Mouse (Mus musculus) cerebellum, adult 2 months (tissue): ENCODE data around the gene Kctd6. TPM values are rescaled to one million over a fixed set of nuclear protein-coding genes. Genes with fewer than 3 reads are reported as not detected.
A peak's percentile ranks its signal among the peaks of the same experiment; 100 is the strongest.

Source experiments
- DNase-seq, 2 experiments: peaks; one replicate each; pipeline ENCODE4 v3.0.0; 2021
- H3K27ac ChIP-seq: fragments of 200-500 bp; 2 replicates; pipeline ENCODE4 v1.5.1; 2012; ENCODE audit warnings: low read length, control low read depth, inconsistent platforms; ENCODE audit not compliant: insufficient read depth
- H3K27me3 ChIP-seq: fragments of 200-500 bp; 2 replicates; pipeline ENCODE4 v1.6.1; 2012; ENCODE audit warnings: inconsistent platforms, mild to moderate bottlenecking, low read length, moderate library complexity; ENCODE audit not compliant: control insufficient read depth, insufficient read depth
- H3K4me1 ChIP-seq: fragments of 200-500 bp; 2 replicates; pipeline ENCODE4 v1.6.1; 2011; ENCODE audit warnings: low read length; ENCODE audit not compliant: control insufficient read depth, insufficient read depth
- H3K4me3 ChIP-seq: fragments of 200-500 bp; replicated peaks from 2 replicates; pipeline ENCODE3; 2011; ENCODE audit warnings: mild to moderate bottlenecking, low read depth, low read length, control low read depth; ENCODE audit not compliant: insufficient read depth
- CTCF ChIP-seq: fragments of 200-500 bp; IDR thresholded peaks from 2 replicates; pipeline ENCODE4 v1.5.1; 2011; ENCODE audit warnings: low read depth, mild to moderate bottlenecking, control low read depth, low read length, moderate library complexity, borderline replicate concordance; ENCODE audit not compliant: insufficient read depth
- POLR2A ChIP-seq: fragments of 200-500 bp; IDR thresholded peaks from 2 replicates; pipeline ENCODE4 v1.6.1; 2011; ENCODE audit warnings: low read length, control low read depth, borderline replicate concordance; ENCODE audit not compliant: insufficient read depth
- WGBS: fragments of 180-500 bp; shearing (Covaris S2); methylation state at CpG from one replicate; pipeline ENCODE4 v1.1.7; 2018; 5-methylcytosine and 5-hydroxymethylcytosine counted together
- polyA plus RNA-seq: library from polyadenylated mRNA; depleted of rRNA; stranded (reverse); fragments of >200 nt; gene quantifications from 2 replicates; pipeline ENCODE4 v1.2.3, GENCODE M21; 2012

Kctd6 gene
- polyA plus RNA-seq, 1 experiment, result 35.8 TPM

GRCm38 (mm10) chr14:8243136-8243888 is 29.4 kb downstream of the Kctd6 start:
- no peaks in the 10 kb centered on the region for H3K4me1 ChIP-seq
- H3K27ac ChIP-seq, result no peak overlapping the region
- WGBS, result 72% methylated on average over 8 of the region's 8 CpGs
- no peaks in the 10 kb centered on the region for H3K27me3 ChIP-seq
- no peak overlapping the region for H3K4me3 ChIP-seq
- DNase-seq, result no peak
- TF ChIP-seq POLR2A, result no peak
- no peak for TF ChIP-seq CTCF

- Histone ChIP-seq H3K27me3 (no peaks in the 10 kb centered on the region), H3K4me1 (no peaks in the 10 kb centered on the region), H3K4me3 (no peak overlapping the region), H3K27ac (no peak overlapping the region)
- WGBS, result 90% methylated on average over 5 of the region's 5 CpGs
- DNase-seq, result no peak
- TF ChIP-seq CTCF (no peak), POLR2A (no peak)
These were observed 30.3 kb downstream of the Kctd6 start for GRCm38 (mm10) chr14:8244211-8244611.

- whole genome bisulfite sequencing, result 74% methylated on average over 8 of the region's 8 CpGs
- no peak overlapping the region for H3K27ac ChIP-seq
- TF ChIP-seq CTCF (no peak), POLR2A (no peak)
These were observed 32.9 kb downstream of the Kctd6 start for GRCm38 (mm10) chr14:8246878-8247277.

GRCm38 (mm10) chr14:8249206-8249605 is 35.3 kb downstream of the Kctd6 start:
- Histone ChIP-seq H3K27me3 (no peaks in the 10 kb centered on the region), H3K4me3 (no peak overlapping the region), H3K4me1 (no peaks in the 10 kb centered on the region), H3K27ac (no peak overlapping the region)
- no peak for DNase-seq
- TF ChIP-seq POLR2A, result no peak
- WGBS, result 98% methylated on average over 1 of the region's 1 CpGs

More at GRCm38 (mm10) chr14:8246878-8247277, 32.9 kb downstream of the Kctd6 start:
- no peak for DNase-seq
- H3K4me3 ChIP-seq, result no peak overlapping the region
- H3K4me1 ChIP-seq, result no peaks in the 10 kb centered on the region
- no peaks in the 10 kb centered on the region for H3K27me3 ChIP-seq

- no peak for DNase-seq
- 95% methylated on average over 9 of the region's 9 CpGs for WGBS
- H3K27me3 ChIP-seq, result no peaks in the 10 kb centered on the region
- no peak overlapping the region for H3K4me3 ChIP-seq
- no peaks in the 10 kb centered on the region for H3K4me1 ChIP-seq
- no peak for TF ChIP-seq CTCF
- no peak for TF ChIP-seq POLR2A
- no peak overlapping the region for H3K27ac ChIP-seq
These were observed 36.4 kb downstream of the Kctd6 start for GRCm38 (mm10) chr14:8250141-8250871.

- WGBS, result 43% methylated on average over 8 of the region's 8 CpGs
- Histone ChIP-seq H3K27me3 (no peaks in the 10 kb centered on the region), H3K27ac (no peak overlapping the region), H3K4me3 (no peak overlapping the region), H3K4me1 (no peaks in the 10 kb centered on the region)
- DNase-seq, result no peak
- TF ChIP-seq CTCF (no peak), POLR2A (no peak)
These were observed 37.5 kb downstream of the Kctd6 start for GRCm38 (mm10) chr14:8251330-8251885.

GRCm38 (mm10) chr14:8255076-8255729 is 41.3 kb downstream of the Kctd6 start:
- Histone ChIP-seq H3K27ac (no peak overlapping the region), H3K4me1 (no peaks in the 10 kb centered on the region; the same call in 1 of the 2 replicates), H3K27me3 (no peaks in the 10 kb centered on the region), H3K4me3 (no peak overlapping the region)
- TF ChIP-seq CTCF (peak; percentile 42), POLR2A (no peak)
- 66% methylated on average over 7 of the region's 7 CpGs for WGBS
- DNase-seq, result peak; percentile 34
